Mouse (Mus musculus): ENCODE measurements around the gene Pjvk. TPM values are rescaled to one million over a fixed set of nuclear protein-coding genes. Genes with fewer than 3 reads are reported as not detected.

Gene Pjvk
- polyA plus RNA-seq, 2 experiments from 2014 or later: not detected

Other genes with a start within 250 kb of the Pjvk start
- not detected for gene Osbpl6, start 242.0 kb upstream of the Pjvk start, polyA plus RNA-seq (2017; shearing (Covaris generic))
- gene Prkra, start 461 bp upstream of the Pjvk start, polyA plus RNA-seq (2017; shearing (Covaris generic)): 10 to 100 TPM; 10.1 to 16.4 TPM
- 1 to 10 TPM; 1.9 to 4.5 TPM for gene Fkbp7, start 24.6 kb downstream of the Pjvk start, polyA plus RNA-seq (2017; shearing (Covaris generic))
- gene Plekha3, start 26.8 kb downstream of the Pjvk start, polyA plus RNA-seq (2017; shearing (Covaris generic)): 10 to 100 TPM in 1 of 2 experiments, 1 to 10 TPM in 1; 9.1 to 13.0 TPM